Mouse (Mus musculus): Measurements from ENCODE around the gene Psma4.

Gene Psma4

GRCm38 (mm10) chr9:54982401-54982800 is 31.8 kb downstream of the Psma4 start:
- no peak for DNase-seq (ENCODE audit: low read depth, low spot score)

GRCm38 (mm10) chr9:54990362-54990761 is 39.8 kb downstream of the Psma4 start:
- no peak for DNase-seq (ENCODE audit: low read depth, low spot score)

- DNase-seq (ENCODE audit: low read depth, low spot score) = no peak
Observed at GRCm38 (mm10) chr9:54994381-54994780, 43.8 kb downstream of the Psma4 start.

GRCm38 (mm10) chr9:54995645-54996044 is 45.1 kb downstream of the Psma4 start:
- DNase-seq (ENCODE audit: low read depth, low spot score) = no peak

GRCm38 (mm10) chr9:55003609-55004008 is 53.0 kb downstream of the Psma4 start:
- DNase-seq (ENCODE audit: low read depth, low spot score) = no peak

Data from brain, embryonic 18.5 days (tissue).